31 mouse cellular contexts compared by ENCODE assay signal in genomic region chr6:146848281-146848680, GRCm38 (mm10). TPM values are rescaled to one million over a fixed set of nuclear protein-coding genes. Genes with fewer than 3 reads are reported as not detected.
A peak's percentile ranks its signal among the peaks of the same experiment; 100 is the strongest.
DNase-seq lines count a peak whose midpoint lies in the region; ATAC-seq and TF ChIP-seq lines count a peak whose summit lies in the region.
"Had no signal": no experiment of that assay in that cellular context is flagged by ENCODE, and none has a peak within 500 bp of the region (broad histone marks: within the 10 kb centered on the region; RNA-seq: fewer than 3 reads in every experiment).

No protein-coding gene starts in this region.

- dilution Hi-C loops in CH12.LX (cut with MboI; ENCODE audit: extremely low pct_ligation_motif_present, extremely low pct_unique_long_range_greater_than_20kb, low sequenced_read_pairs) = no loop called here

- TF ChIP-seq POLR2A in CH12.LX (IDR thresholded peaks at IDR 0.05; ENCODE audit: low read depth, low read length) = no peak

- DNase-seq in 3T3-L1 (ENCODE audit: low read depth, low spot score) (peak; percentile 78), CH12.LX (ENCODE audit: extremely low read depth) (no peak)
- DNase-seq in Muller cell, postnatal 12 days (ENCODE audit: inconsistent ontology term) = peak; percentile 27
- DNase-seq in spleen, adult 12 weeks (ENCODE audit: low spot score) = no peak
- DNase-seq in liver, embryonic 11.5 days (ENCODE audit: low spot score) = no peak
- no peak for DNase-seq in left cerebral cortex, postnatal 4 days
- DNase-seq: adrenal gland, adult 2 months; adrenal gland, postnatal 10 days; adrenal gland, postnatal 25 days; B cell, adult 2 months; cerebellum, adult 11 months; cerebellum, adult 18-20 months; cerebellum, adult 8-10 months; cerebellum, adult 9-11 months; cerebellum, postnatal 14 days; cerebellum, postnatal 36 days; embryo, embryonic 11 days had no signal

- TF ChIP-seq CTCF in CH12.LX (conservative IDR thresholded peaks at IDR 0.05 in 1 of 2, IDR thresholded peaks at IDR 0.05 in 1 of 2; ENCODE audit: low read depth in 2 of 2, low read length in 2 of 2) = no peak

- peaks cover 2 to 17% of the 10 kb centered on the region in 2 experiments; a peak in 2 of 4 replicates for H3K4me1 ChIP-seq in CH12.LX (ENCODE audit: control insufficient read depth in 1 of 2, insufficient read depth in 2 of 2)
- H3K4me1 ChIP-seq in liver, embryonic 11.5 days (replicated peaks; ENCODE audit: control insufficient read depth, insufficient read depth, low read length) = peaks cover 12% of the 10 kb centered on the region
- H3K4me1 ChIP-seq: forebrain, embryonic 12.5 days had no signal

- no peaks in the 10 kb centered on the region for H3K79me2 ChIP-seq in CH12.LX (replicated peaks; ENCODE audit: control insufficient read depth, extremely low read depth, insufficient read depth, poor library complexity, severe bottlenecking)

- intact Hi-C loops in left cerebral cortex, postnatal 4 days (cut with DNase I) = no loop called here

- H3K9me3 ChIP-seq in CH12.LX (replicated peaks; ENCODE audit: low read length) = no peaks in the 10 kb centered on the region
- no peaks in the 10 kb centered on the region for H3K9me3 ChIP-seq in liver, embryonic 11.5 days (ENCODE audit: control insufficient read depth, low read length)
- H3K9me3 ChIP-seq: embryonic facial prominence, embryonic 13.5 days; embryonic facial prominence, embryonic 15.5 days; forebrain, embryonic 10.5 days; forebrain, embryonic 12.5 days had no signal

- H3K9ac ChIP-seq in CH12.LX (ENCODE audit: insufficient read depth, low read depth) = no peak overlapping the region
- H3K9ac ChIP-seq in liver, embryonic 11.5 days (ENCODE audit: low read depth, low read length) = no peak overlapping the region
- H3K9ac ChIP-seq: embryonic facial prominence, embryonic 13.5 days; embryonic facial prominence, embryonic 15.5 days; forebrain, embryonic 12.5 days had no signal

- H3K27ac ChIP-seq in CH12.LX (ENCODE audit: insufficient read depth, low read depth) = no peak overlapping the region
- H3K27ac ChIP-seq in liver, embryonic 11.5 days (ENCODE audit: low read depth, low read length) = no peak overlapping the region
- H3K27ac ChIP-seq: embryonic facial prominence, embryonic 13.5 days; embryonic facial prominence, embryonic 15.5 days; forebrain, embryonic 10.5 days; forebrain, embryonic 12.5 days had no signal

- WGBS in liver, embryonic 11.5 days = 76% methylated on average over 3 of the region's 3 CpGs

- H3K27me3 ChIP-seq in CH12.LX (replicated peaks) = no peaks in the 10 kb centered on the region
- no peaks in the 10 kb centered on the region for H3K27me3 ChIP-seq in liver, embryonic 11.5 days (replicated peaks; ENCODE audit: control insufficient read depth, insufficient read depth, low read length)
- H3K27me3 ChIP-seq: embryonic facial prominence, embryonic 13.5 days; embryonic facial prominence, embryonic 15.5 days; forebrain, embryonic 12.5 days; Patski had no signal

- TF ChIP-seq EP300 in CH12.LX (IDR thresholded peaks at IDR 0.05; ENCODE audit: low read length) = no peak

- in situ Hi-C loops in CH12.LX (cut with MboI; ENCODE audit: low pct_ligation_motif_present, low pct_unique_long_range_greater_than_20kb, low sequenced_read_pairs) = no loop called here

- no peak for TF ChIP-seq RAD21 in CH12.LX (IDR thresholded peaks at IDR 0.05; ENCODE audit: low read depth, low read length)

- no peak overlapping the region for H3K4me3 ChIP-seq in CH12.LX (replicated peaks in 1 of 3; ENCODE audit: low read depth in 2 of 3, low read length in 2 of 3, poor library complexity in 1 of 3)
- no peak overlapping the region for H3K4me3 ChIP-seq in liver, embryonic 11.5 days (ENCODE audit: low read depth, low read length)
- H3K4me3 ChIP-seq: embryonic facial prominence, embryonic 13.5 days; embryonic facial prominence, embryonic 15.5 days; erythroblast, embryonic 14.5 days; forebrain, embryonic 10.5 days; forebrain, embryonic 12.5 days had no signal

- H3K36me3 ChIP-seq in CH12.LX (replicated peaks in 1 of 2; ENCODE audit: control insufficient read depth in 1 of 2, insufficient read depth in 1 of 2, low read length in 1 of 2) = no peaks in the 10 kb centered on the region
- no peaks in the 10 kb centered on the region for H3K36me3 ChIP-seq in liver, embryonic 11.5 days (ENCODE audit: control insufficient read depth, insufficient read depth, low read length)
- H3K36me3 ChIP-seq: embryonic facial prominence, embryonic 13.5 days; embryonic facial prominence, embryonic 15.5 days; forebrain, embryonic 10.5 days; forebrain, embryonic 12.5 days had no signal

- no peak overlapping the region for H3K4me2 ChIP-seq in CH12.LX (ENCODE audit: insufficient read depth, low read depth, poor library complexity, severe bottlenecking)
- no peak overlapping the region for H3K4me2 ChIP-seq in liver, embryonic 11.5 days
- H3K4me2 ChIP-seq: embryonic facial prominence, embryonic 13.5 days; embryonic facial prominence, embryonic 15.5 days; forebrain, embryonic 12.5 days had no signal

- ATAC-seq in liver, embryonic 11.5 days (replicated peaks; ENCODE audit: low FRiP score) = no peak
- ATAC-seq: CD4-positive, CD25-positive, alpha-beta regulatory T cell, adult 4 months; forebrain, embryonic 14.5 days; forebrain, embryonic 16.5 days; Patski had no signal

TF ChIP-seq in CH12.LX, 34 proteins besides CTCF, POLR2A, EP300 and RAD21:
- peak; percentile 30; the same call in 1 of the 2 replicates for TF ChIP-seq JUND (conservative IDR thresholded peaks at IDR 0.05; ENCODE audit: low read depth, low read length)
- TF ChIP-seq SIN3A (IDR thresholded peaks at IDR 0.05; ENCODE audit: low read length) = no peak
- TF ChIP-seq ZC3H11A (IDR thresholded peaks at IDR 0.05; ENCODE audit: low read depth, low read length) = no peak
- TF ChIP-seq NRF1 (IDR thresholded peaks at IDR 0.05; ENCODE audit: low read depth, low read length) = no peak
TF ChIP-seq in CH12.LX: peak in this region for 1.

RNA-seq across cellular contexts. Expression of gene Smco2, which starts 1.6 kb away (rescaled TPM):
- not detected in 2 replicates for total RNA-seq in CH12.LX (2012; rRNA removed)
- total RNA-seq in CH12.LX (2014; rRNA removed) = not detected in 2 replicates
- polyA plus RNA-seq in CH12.LX (2012; ENCODE audit: insufficient read length, low read depth) = not detected in 2 replicates
- not detected in 2 replicates for polyA plus RNA-seq in liver, embryonic 11.5 days (2014; fragmentation: Nextera tagmentation; extraction: Ambion mirVana)
- total RNA-seq in left cerebral cortex, postnatal 4 days (2021) = not detected
- total RNA-seq: adrenal gland, adult 2 months; adrenal gland, postnatal 10 days; adrenal gland, postnatal 25 days; adrenal gland, postnatal 4 days; common myeloid progenitor, adult 5-6 weeks; ES-E14 had no signal
- polyA plus RNA-seq: adrenal gland, adult 2 months; brain, embryonic 14.5 days; CD4-positive, CD25-positive, alpha-beta regulatory T cell, adult 4 months; embryonic facial prominence, embryonic 11.5 days; embryonic facial prominence, embryonic 13.5 days; embryonic facial prominence, embryonic 15.5 days; erythroblast, embryonic 14.5 days; forebrain, embryonic 10.5 days; forebrain, embryonic 12.5 days; forebrain, embryonic 14.5 days; forebrain, embryonic 16.5 days; Patski had no signal

RNA-seq across cellular contexts. Expression of gene Ppfibp1, which starts 40.0 kb away (rescaled TPM):
- total RNA-seq in CH12.LX (2012; rRNA removed) (20.9 and 23.4 TPM in 2 replicates), CH12.LX (2014; rRNA removed) (28.2 and 31.4 TPM in 2 replicates)
- polyA plus RNA-seq in CH12.LX (2012; ENCODE audit: insufficient read length, low read depth) = 28.2 and 33.1 TPM in 2 replicates
- 31.1 and 33.1 TPM in 2 replicates for polyA plus RNA-seq in liver, embryonic 11.5 days (2014; fragmentation: Nextera tagmentation; extraction: Ambion mirVana)
- total RNA-seq in left cerebral cortex, postnatal 4 days (2021) = 100 to 1,000 TPM; 106 to 114 TPM
- polyA plus RNA-seq: erythroblast, embryonic 14.5 days had no signal

RNA-seq across cellular contexts. Expression of gene Arntl2, which starts 52.4 kb away (rescaled TPM):
- total RNA-seq in CH12.LX (2012; rRNA removed) = not detected in 2 replicates
- 0.07 TPM in 1 of 2 replicates, not detected in the other for total RNA-seq in CH12.LX (2014; rRNA removed)
- polyA plus RNA-seq in CH12.LX (2012; ENCODE audit: insufficient read length, low read depth) = not detected in 2 replicates
- polyA plus RNA-seq in liver, embryonic 11.5 days (2014; fragmentation: Nextera tagmentation; extraction: Ambion mirVana) = 0.70 and 0.88 TPM in 2 replicates
- total RNA-seq in left cerebral cortex, postnatal 4 days (2021) = 10 to 100 TPM in 1 of 2 experiments, 1 to 10 TPM in 1; 6.3 to 12.0 TPM
- total RNA-seq: common myeloid progenitor, adult 5-6 weeks had no signal
- polyA plus RNA-seq: erythroblast, embryonic 14.5 days had no signal

Comparison
In these comparisons a context has a peak if more than half of its experiments do, and no peak if none do; other contexts are left out.
1. DNase-seq: peak in 3T3-L1 (single experiment) and Muller cell, postnatal 12 days (single experiment); none in CH12.LX (single experiment), spleen, adult 12 weeks (single experiment), liver, embryonic 11.5 days (single experiment) and left cerebral cortex, postnatal 4 days (single experiment).
2. RNA of gene Arntl2, which starts 52.4 kb away (total RNA-seq): 6.3 to 12.0 TPM in left cerebral cortex, postnatal 4 days; 0.07 TPM in CH12.LX; every median in the first group is over 4 times any median in the second.